Mouse (Mus musculus): ENCODE results near the gene Prph.

Gene Prph

GRCm38 (mm10) chr15:99094631-99095270, 39.8 kb downstream of the Prph start:
- in situ Hi-C loops (cut with MboI; ENCODE audit: unreplicated experiment in 2 of 2), result loop anchor here in 1 of 2 experiments (10.0 kb wide), 1 partner anchor 50 kb away; no protein-coding TSS in a partner anchor

- in situ Hi-C loops (cut with MboI; ENCODE audit: unreplicated experiment in 2 of 2), result loop anchor here in 1 of 2 experiments (10.0 kb wide), 1 partner anchor 51 kb away; no protein-coding TSS in a partner anchor
These were observed 40.4 kb downstream of the Prph start for GRCm38 (mm10) chr15:99095356-99095755.

DNA sequence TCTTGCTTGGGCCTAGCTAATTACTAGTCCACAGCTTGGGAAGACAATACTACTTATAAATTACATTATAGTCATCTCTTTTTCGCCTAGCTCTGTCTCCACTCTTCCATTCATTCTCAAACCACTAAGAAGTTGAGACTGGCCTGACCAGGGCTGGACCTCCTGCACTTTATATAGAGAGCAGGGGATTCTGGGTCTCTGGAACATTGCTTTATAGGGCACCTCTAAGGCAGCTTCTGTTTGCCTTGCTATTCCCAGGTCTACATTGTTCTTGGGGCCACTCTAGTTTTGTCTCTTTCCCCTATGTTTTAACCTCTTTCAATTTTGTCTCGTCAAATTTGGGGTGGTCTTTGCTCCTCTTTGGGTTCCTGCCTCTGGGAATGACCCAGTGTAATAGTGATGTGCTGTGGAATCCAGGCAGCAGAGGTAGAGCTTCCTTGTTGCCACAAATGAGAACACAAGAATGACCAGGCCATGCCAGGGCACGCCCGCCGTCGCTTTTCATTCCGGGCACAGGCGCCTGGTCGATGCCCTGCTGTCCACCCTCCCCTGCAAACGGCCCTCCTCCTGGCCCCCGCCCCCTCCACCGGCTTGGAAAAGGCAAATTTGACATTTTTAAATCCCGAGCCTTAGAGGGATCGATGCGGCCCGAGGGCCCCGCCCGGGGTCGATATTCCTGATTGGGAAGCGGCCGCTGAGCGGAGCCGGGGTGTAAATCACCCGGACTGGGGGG, 41.3 kb downstream of the Prph start:
- in situ Hi-C loops (cut with MboI; ENCODE audit: unreplicated experiment in 2 of 2), result loop anchor here in 1 of 2 experiments (10.0 kb wide), 1 partner anchor 51 kb away; no protein-coding TSS in a partner anchor

- in situ Hi-C loops (cut with MboI; ENCODE audit: unreplicated experiment in 2 of 2), result loop anchor here in 1 of 2 experiments (10.0 kb wide), 1 partner anchor 52 kb away; no protein-coding TSS in a partner anchor
These were observed 42.0 kb downstream of the Prph start for GRCm38 (mm10) chr15:99096831-99097500.

GRCm38 (mm10) chr15:99097840-99098492, 43.0 kb downstream of the Prph start:
- in situ Hi-C loops (cut with MboI; ENCODE audit: unreplicated experiment in 2 of 2), result loop anchor here in 1 of 2 experiments (10.0 kb wide), 1 partner anchor 53 kb away; no protein-coding TSS in a partner anchor

- in situ Hi-C loops (cut with MboI; ENCODE audit: unreplicated experiment in 2 of 2), result loop anchor here in 1 of 2 experiments (10.0 kb wide), 1 partner anchor 54 kb away; no protein-coding TSS in a partner anchor
These were observed 43.5 kb downstream of the Prph start for GRCm38 (mm10) chr15:99098493-99098861.

DNA sequence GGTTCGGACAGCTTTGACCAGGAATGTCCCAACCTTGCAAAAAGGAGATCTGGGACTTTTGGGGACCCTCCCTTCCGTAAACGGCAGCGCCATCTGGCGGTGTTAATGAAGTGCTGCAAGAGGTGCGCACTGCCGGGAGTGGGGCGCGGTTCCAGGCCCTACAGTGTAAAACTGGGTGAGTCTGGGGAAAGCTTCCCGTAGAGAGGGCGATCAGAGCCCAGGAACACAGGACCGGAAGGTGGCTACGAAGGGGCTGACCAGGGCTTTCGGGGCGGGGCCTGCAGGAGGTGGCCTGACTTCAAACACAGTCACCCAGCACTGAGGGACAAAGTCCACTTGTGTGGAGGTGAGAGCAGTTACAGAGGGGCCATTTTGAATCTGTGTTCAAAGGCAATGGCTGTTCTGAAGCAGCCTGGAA, 44.2 kb downstream of the Prph start:
- in situ Hi-C loops (cut with MboI; ENCODE audit: unreplicated experiment in 2 of 2), result loop anchor here in 1 of 2 experiments (10.0 kb wide), 1 partner anchor 54 kb away; no protein-coding TSS in a partner anchor

- in situ Hi-C loops (cut with MboI; ENCODE audit: unreplicated experiment in 2 of 2), result loop anchor here in 1 of 2 experiments (10.0 kb wide), 2 partner anchors 55 to 205 kb away; partner anchors contain the start of genes Dhh and Rhebl1
These were observed 45.0 kb downstream of the Prph start for GRCm38 (mm10) chr15:99099984-99100383.

DNA sequence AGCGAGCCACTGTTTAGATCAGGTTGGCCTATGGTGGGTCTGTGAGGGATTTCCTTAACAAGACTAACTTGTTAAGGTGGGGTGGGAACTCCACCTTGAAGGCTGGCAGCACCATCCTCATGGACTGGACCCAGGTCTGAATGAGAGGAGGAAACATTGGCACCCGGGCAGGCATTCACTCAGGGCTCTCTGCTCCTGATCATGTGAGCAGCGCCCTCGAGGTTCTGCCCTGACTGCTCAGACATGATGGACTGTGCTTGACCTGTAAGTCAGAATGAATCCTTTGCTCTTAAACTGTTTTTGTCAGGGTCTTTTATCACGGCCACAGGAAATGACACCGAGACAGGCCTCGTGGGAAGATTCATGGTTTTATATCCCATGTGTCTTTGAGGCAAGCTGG, 50.3 kb downstream of the Prph start:
- in situ Hi-C loops (cut with MboI; ENCODE audit: unreplicated experiment in 2 of 2), result loop anchor here in 1 of 2 experiments (10.0 kb wide), 1 partner anchor 210 kb away; the partner anchor contains the start of genes Dhh and Rhebl1

DNA sequence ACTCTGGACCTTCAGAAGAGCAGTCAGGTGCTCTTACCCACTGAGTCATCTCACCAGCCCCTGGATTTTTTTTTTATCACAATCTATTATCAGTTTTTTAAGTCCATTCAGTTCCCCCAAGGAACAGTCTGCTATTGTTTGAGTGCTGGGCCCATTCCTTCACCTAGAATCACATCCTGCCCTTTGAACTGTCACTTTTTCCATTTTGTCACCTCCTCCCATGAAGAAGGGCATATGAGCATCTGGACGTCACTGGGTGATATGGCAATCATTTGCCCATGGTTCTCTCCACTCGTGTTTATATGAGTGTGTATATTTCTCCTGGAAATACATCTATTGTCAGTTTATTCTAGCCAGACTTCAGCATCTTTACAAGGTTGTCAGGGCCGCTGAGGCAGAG, 52.9 kb downstream of the Prph start:
- in situ Hi-C loops (cut with MboI; ENCODE audit: unreplicated experiment in 2 of 2), result loop anchor here in 1 of 2 experiments (10.0 kb wide), 1 partner anchor 213 kb away; the partner anchor contains the start of genes Dhh and Rhebl1
